Mouse (Mus musculus) erythroblast, embryonic 14.5 days (primary cell): ENCODE results near the gene Tcp11l2.

Source experiments
- GATA1 ChIP-seq: IDR thresholded peaks from 2 replicates; pipeline ENCODE4 v1.6.1; 2012; ENCODE audit warnings: low read length, inconsistent platforms, mixed read lengths
- TAL1 ChIP-seq: IDR thresholded peaks from 3 replicates; pipeline ENCODE4 v1.6.1; 2012; ENCODE audit warnings: low read length, inconsistent platforms, mixed read lengths

DNA sequence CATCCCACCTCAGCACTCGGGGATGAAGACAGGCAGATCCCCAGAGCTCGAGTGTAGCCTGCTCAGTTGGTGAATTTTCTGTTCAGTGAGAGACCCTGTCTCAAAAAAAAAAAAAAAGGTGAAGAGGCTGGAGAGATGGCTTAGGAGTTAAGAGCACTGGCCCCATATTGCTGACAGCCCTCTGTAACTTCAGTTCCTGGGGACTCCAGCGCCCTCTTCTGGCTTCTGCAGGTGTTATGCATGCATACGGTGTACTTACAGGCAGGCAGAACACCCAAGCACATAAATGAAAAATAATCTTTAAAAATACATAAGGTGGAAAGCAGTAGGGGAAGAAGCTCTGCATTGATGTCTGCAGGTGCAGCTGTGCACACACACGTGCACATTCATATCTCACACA is 54.8 kb downstream of the Tcp11l2 start:
- TF ChIP-seq GATA1: no peak
- no peak for TF ChIP-seq TAL1
